Mouse (Mus musculus) C2C12 (cell line): ENCODE results near the gene Gm3880. TPM values are rescaled to one million over a fixed set of nuclear protein-coding genes. Genes with fewer than 3 reads are reported as not detected.

Experiments used
- H3K27me3 ChIP-seq: one replicate; pipeline ENCODE4 v1.6.1; 2011; ENCODE audit not compliant: control insufficient read depth, insufficient read depth, insufficient read length
- H3K36me3 ChIP-seq: one replicate; pipeline ENCODE4 v1.6.1; 2011; ENCODE audit not compliant: control insufficient read depth, insufficient read depth
- H3K4me3 ChIP-seq: one replicate; pipeline ENCODE4 v1.5.1; 2011; ENCODE audit warnings: mild to moderate bottlenecking, control low read depth; ENCODE audit not compliant: poor library complexity, insufficient read depth, severe bottlenecking
- H3K79me2 ChIP-seq: one replicate; pipeline ENCODE4 v1.6.1; 2011; ENCODE audit not compliant: control insufficient read depth, insufficient read depth
- H3K79me3 ChIP-seq: one replicate; pipeline ENCODE4 v1.6.1; 2011; ENCODE audit warnings: low read depth, control low read depth
- H3ac ChIP-seq: one replicate; pipeline ENCODE3; 2011; ENCODE audit warnings: low read depth; ENCODE audit not compliant: control insufficient read depth, insufficient read length
- CEBPB ChIP-seq: IDR thresholded peaks from one replicate; pipeline ENCODE4 v1.6.1; 2011; ENCODE audit warnings: low read depth, mild to moderate bottlenecking, control low read depth, moderate library complexity
- CTCF ChIP-seq: IDR thresholded peaks from one replicate; pipeline ENCODE4 v1.5.1; 2011; ENCODE audit not compliant: control insufficient read depth, insufficient read depth, insufficient read length
- FOSL1 ChIP-seq: IDR thresholded peaks from one replicate; pipeline ENCODE4 v1.8.0; 2011; ENCODE audit warnings: mild to moderate bottlenecking, low read length; ENCODE audit not compliant: poor library complexity, insufficient read depth, severe bottlenecking
- MAX ChIP-seq: IDR thresholded peaks from one replicate; pipeline ENCODE4 v1.6.1; 2011; ENCODE audit warnings: mild to moderate bottlenecking, control low read depth
- MYOD1 ChIP-seq: IDR thresholded peaks from one replicate; pipeline ENCODE4 v1.6.1; 2011; ENCODE audit warnings: low read depth; ENCODE audit not compliant: control insufficient read depth, insufficient read length
- MYOG ChIP-seq: IDR thresholded peaks from one replicate; pipeline ENCODE4 v1.6.1; 2011; ENCODE audit not compliant: control insufficient read depth, insufficient read length; ENCODE audit errors: extremely low read depth
- USF1 ChIP-seq: IDR thresholded peaks from one replicate; pipeline ENCODE4 v1.6.1; 2011; ENCODE audit warnings: low read depth, mild to moderate bottlenecking, control low read depth, moderate library complexity
- polyA plus RNA-seq: library from polyadenylated mRNA; unstranded; fragments of >200 nt; fragmentation: generic; extraction: Trizol; gene quantifications from one replicate; pipeline ENCODE4 v1.2.1, GENCODE M21; 2012; ENCODE audit warnings: missing spikeins

Gm3880 gene
- polyA plus RNA-seq, 1 experiment: not detected

DNA sequence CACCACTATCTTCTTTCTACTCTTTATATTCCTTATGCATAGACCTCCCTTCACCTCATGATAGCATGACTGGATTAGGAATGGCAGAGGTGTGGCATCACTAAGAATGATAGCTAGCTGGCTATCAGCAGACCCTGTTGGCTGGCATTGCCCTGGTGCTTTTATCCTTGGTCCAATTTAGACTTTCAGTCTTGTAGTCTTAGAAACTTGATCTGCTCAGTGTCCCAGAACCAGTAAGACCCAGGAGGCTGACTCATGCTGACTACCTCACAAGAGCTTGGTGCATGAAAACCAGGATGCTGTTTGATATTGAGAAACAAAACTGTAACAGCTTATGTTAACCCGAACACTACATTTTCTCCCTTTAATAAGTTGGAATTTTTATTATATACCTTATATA is 41.1 kb downstream of the Gm3880 start:
- H3K79me3 ChIP-seq: no peaks in the 10 kb centered on the region
- H3K36me3 ChIP-seq: no peaks in the 10 kb centered on the region
- peaks cover 10% of the 10 kb centered on the region for H3K79me2 ChIP-seq
- no peak overlapping the region for H3K4me3 ChIP-seq
- H3ac ChIP-seq: no peak overlapping the region
- H3K27me3 ChIP-seq: no peaks in the 10 kb centered on the region
- TF ChIP-seq MAX (no peak), CEBPB (no peak), MYOG (no peak), FOSL1 (no peak), MYOD1 (no peak), CTCF (no peak), USF1 (no peak)

DNA sequence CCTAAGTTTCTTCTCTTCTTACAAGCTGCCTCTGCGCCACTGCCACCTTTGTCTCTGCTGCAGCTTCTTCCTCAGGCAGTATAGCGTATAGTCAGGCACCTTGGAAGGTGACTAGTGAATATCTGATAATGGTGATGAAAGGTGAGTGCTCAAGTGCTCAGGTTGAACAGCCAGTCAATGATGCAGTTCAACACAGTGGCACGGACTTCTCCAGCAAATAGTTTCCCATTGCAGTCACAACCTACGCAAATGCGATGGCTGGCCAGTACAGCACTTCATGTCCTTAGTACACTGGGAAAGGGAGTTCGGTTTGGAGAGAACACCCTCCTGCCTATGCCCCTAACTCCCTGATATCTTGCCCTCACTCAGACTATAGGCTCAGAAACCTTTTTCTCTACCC is 41.6 kb downstream of the Gm3880 start:
- H3ac ChIP-seq: no peak overlapping the region
- H3K79me3 ChIP-seq: no peaks in the 10 kb centered on the region
- H3K36me3 ChIP-seq: no peaks in the 10 kb centered on the region
- H3K79me2 ChIP-seq: peaks cover 10% of the 10 kb centered on the region
- TF ChIP-seq CTCF: no peak
- no peak for TF ChIP-seq USF1
- no peak for TF ChIP-seq MYOD1
- TF ChIP-seq MAX: no peak
- no peak for TF ChIP-seq FOSL1
- no peak for TF ChIP-seq CEBPB
- no peak for TF ChIP-seq MYOG
- no peak overlapping the region for H3K4me3 ChIP-seq
- no peaks in the 10 kb centered on the region for H3K27me3 ChIP-seq

DNA sequence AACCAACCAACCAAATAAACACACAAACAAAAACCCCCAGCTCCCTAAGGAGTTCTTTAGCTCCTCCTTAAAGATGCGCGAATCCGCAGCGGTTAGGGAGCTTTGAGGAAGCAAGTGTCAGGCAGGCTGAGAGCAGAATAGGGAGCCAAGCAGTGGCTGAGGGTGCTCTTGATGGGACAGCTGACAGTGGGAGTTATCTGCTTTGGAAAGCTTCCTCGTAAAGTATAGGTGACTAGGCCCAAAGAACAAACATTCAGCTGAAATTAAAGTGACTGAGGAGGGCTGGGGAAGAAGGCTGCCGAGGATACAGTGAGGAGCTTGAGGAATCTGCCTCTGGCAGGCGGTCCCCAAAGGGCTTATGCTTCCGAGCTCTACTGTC is 42.2 kb downstream of the Gm3880 start:
- H3K36me3 ChIP-seq: no peaks in the 10 kb centered on the region
- H3ac ChIP-seq: peak overlapping the region; percentile 8
- TF ChIP-seq CTCF (no peak), FOSL1 (no peak), MYOG (no peak), MYOD1 (no peak), CEBPB (no peak), USF1 (no peak), MAX (no peak)
- peaks cover 10% of the 10 kb centered on the region for H3K79me2 ChIP-seq
- peak overlapping the region; percentile 39 for H3K4me3 ChIP-seq
- H3K27me3 ChIP-seq: no peaks in the 10 kb centered on the region
- no peaks in the 10 kb centered on the region for H3K79me3 ChIP-seq

DNA sequence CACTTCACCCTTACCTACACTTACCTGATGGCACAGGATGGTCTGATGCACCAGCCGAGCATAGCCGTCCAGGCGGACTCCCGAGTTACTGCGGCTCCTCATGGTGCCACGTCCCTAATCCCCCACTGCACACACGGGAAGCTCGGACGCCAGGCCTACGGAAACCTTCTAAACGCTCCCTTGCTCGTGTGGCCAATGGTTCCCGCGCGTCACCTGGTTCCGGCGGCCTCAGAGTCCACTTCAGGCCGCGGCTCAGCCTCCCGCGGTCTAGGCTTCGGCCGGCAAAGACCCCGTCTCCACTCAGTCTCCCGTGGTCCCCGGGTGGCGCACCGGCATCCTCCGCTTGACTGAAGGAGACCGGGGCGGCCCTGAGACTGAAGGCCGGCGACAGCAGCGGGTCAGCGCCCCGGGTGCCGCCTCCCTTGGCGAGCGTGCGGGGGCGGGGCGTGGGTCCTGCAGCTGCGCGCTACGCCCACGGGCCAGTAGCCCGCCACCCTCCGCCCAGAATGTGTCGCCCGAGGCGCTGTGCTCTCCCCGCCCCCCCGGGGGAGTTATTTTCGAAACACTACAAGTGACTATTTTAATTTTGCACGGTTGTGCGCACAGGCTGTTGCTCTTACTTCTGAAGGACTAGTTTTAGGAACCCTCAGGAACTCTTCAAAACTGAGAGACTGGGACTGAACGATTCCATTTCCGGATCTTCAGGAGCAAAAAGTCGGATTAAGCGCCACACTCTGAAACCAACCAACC is 42.8 kb downstream of the Gm3880 start, which contains the start of gene Phka1:
Gene Phka1, minus strand, starts transcription at position 424 of the 750 bp plus-strand sequence.
- H3K27me3 ChIP-seq: no peaks in the 10 kb centered on the region

More for the DNA sequence above, 42.8 kb downstream of the Gm3880 start, which contains the start of gene Phka1:
- H3K4me3 ChIP-seq: peak within 1 kb of the TSS; percentile 39
- no peaks in the 10 kb centered on the region for H3K79me3 ChIP-seq
- H3ac ChIP-seq: peak within 1 kb of the TSS; percentile 82
- H3K79me2 ChIP-seq: peaks cover 10% of the 10 kb centered on the region
- no peak for TF ChIP-seq CEBPB
- TF ChIP-seq MYOD1: no peak
- no peak for TF ChIP-seq FOSL1
- no peak for TF ChIP-seq MAX
- TF ChIP-seq CTCF: no peak
- H3K36me3 ChIP-seq: no peaks in the 10 kb centered on the region

Other genes starting within 250 kb of the Gm3880 start
- 4.3 TPM for gene Hdac8, start 181.6 kb downstream of the Gm3880 start, polyA plus RNA-seq
- 3.3 TPM for gene Phka1, start 42.7 kb downstream of the Gm3880 start, polyA plus RNA-seq
- gene Gm9112, start 20.7 kb upstream of the Gm3880 start, polyA plus RNA-seq: not detected
- not detected for gene Dmrtc1b, start 20.9 kb upstream of the Gm3880 start, polyA plus RNA-seq
- gene Dmrtc1c1, start 116.0 kb upstream of the Gm3880 start, polyA plus RNA-seq: not detected
- not detected for gene Dmrtc1c2, start 167.6 kb upstream of the Gm3880 start, polyA plus RNA-seq
- not detected for gene 1700031F05Rik, start 181.0 kb upstream of the Gm3880 start, polyA plus RNA-seq
- gene Dmrtc1a, start 221.7 kb upstream of the Gm3880 start, polyA plus RNA-seq: not detected
- not detected for gene 1700011M02Rik, start 221.9 kb upstream of the Gm3880 start, polyA plus RNA-seq
- gene 1700018G05Rik, start 241.4 kb upstream of the Gm3880 start, polyA plus RNA-seq: not detected